Mouse (Mus musculus) E14TG2a.4 (cell line): ENCODE results near the gene Oas1g.

Experiments used
- H3K27me3 ChIP-seq: 2 replicates; pipeline ENCODE4 v1.6.1; 2014; ENCODE audit warnings: low read length, control low read depth; ENCODE audit not compliant: insufficient read depth
- H3K36me3 ChIP-seq: 2 replicates; pipeline ENCODE4 v1.6.1; 2014; ENCODE audit warnings: low read length, control low read depth; ENCODE audit not compliant: insufficient read depth
- H3K4me1 ChIP-seq: replicated peaks from 2 replicates; pipeline ENCODE4 v1.6.1; 2014; ENCODE audit warnings: low read depth, low read length, control low read depth
- H3K4me3 ChIP-seq: replicated peaks from 2 replicates; pipeline ENCODE4 v1.5.1; 2014; ENCODE audit warnings: mild to moderate bottlenecking, low read length
- H3K9me3 ChIP-seq: 2 replicates; pipeline ENCODE4 v1.6.1; 2014; ENCODE audit warnings: low read length, control low read depth
- CTCF ChIP-seq: conservative IDR thresholded peaks from 2 replicates; pipeline ENCODE4 v1.5.1; 2014; ENCODE audit warnings: low read length
- NANOG ChIP-seq: IDR thresholded peaks from 2 replicates; pipeline ENCODE4 v1.6.1; 2014; ENCODE audit warnings: borderline replicate concordance, low read length, mixed read lengths
- POU5F1 ChIP-seq: IDR thresholded peaks from 2 replicates; pipeline ENCODE4 v1.6.1; 2014; ENCODE audit warnings: low read length, borderline replicate concordance

Gene Oas1g

GRCm38 (mm10) chr5:120847067-120847466 is 40.3 kb downstream of the Oas1g start, which contains the start of gene Oas1f:
Gene Oas1f, plus strand, starts transcription at chr5:120847367.
- Histone ChIP-seq H3K9me3 (peaks cover 5% of the 10 kb centered on the region; the same call in 1 of the 2 replicates), H3K36me3 (no peaks in the 10 kb centered on the region), H3K4me3 (no peak within 1 kb of the TSS), H3K4me1 (peaks cover 13% of the 10 kb centered on the region), H3K27me3 (peaks cover 46% of the 10 kb centered on the region)
- no peak for TF ChIP-seq CTCF
- no peak for TF ChIP-seq POU5F1
- no peak for TF ChIP-seq NANOG

GRCm38 (mm10) chr5:120844713-120845112 is 42.7 kb downstream of the Oas1g start:
- Histone ChIP-seq H3K36me3 (no peaks in the 10 kb centered on the region), H3K27me3 (peaks cover 70% of the 10 kb centered on the region), H3K4me1 (peaks cover 3% of the 10 kb centered on the region), H3K4me3 (no peak overlapping the region), H3K9me3 (peaks cover 5% of the 10 kb centered on the region)
- TF ChIP-seq CTCF (no peak), POU5F1 (no peak), NANOG (no peak)

GRCm38 (mm10) chr5:120836731-120837585 is 50.5 kb downstream of the Oas1g start:
- Histone ChIP-seq H3K9me3 (peaks cover 28% of the 10 kb centered on the region), H3K27me3 (peaks cover 82% of the 10 kb centered on the region), H3K4me1 (peaks cover 4% of the 10 kb centered on the region; the same call in 1 of the 2 replicates), H3K36me3 (no peaks in the 10 kb centered on the region), H3K4me3 (no peak overlapping the region)
- TF ChIP-seq NANOG (no peak), CTCF (peak; percentile 96)

GRCm38 (mm10) chr5:120833335-120834280 is 53.8 kb downstream of the Oas1g start:
- H3K27me3 ChIP-seq: peaks cover 63% of the 10 kb centered on the region
- H3K9me3 ChIP-seq: peaks cover 49% of the 10 kb centered on the region
- no peak overlapping the region for H3K4me3 ChIP-seq
- H3K4me1 ChIP-seq: peaks cover 4% of the 10 kb centered on the region; the same call in 1 of the 2 replicates
- no peak; the same call in 1 of the 2 replicates for TF ChIP-seq POU5F1
- TF ChIP-seq NANOG: peak; percentile 94
- H3K36me3 ChIP-seq: no peaks in the 10 kb centered on the region

GRCm38 (mm10) chr5:120831031-120831430 is 56.4 kb downstream of the Oas1g start:
- Histone ChIP-seq H3K9me3 (peaks cover 49% of the 10 kb centered on the region), H3K27me3 (peaks cover 47% of the 10 kb centered on the region), H3K36me3 (no peaks in the 10 kb centered on the region), H3K4me3 (no peak overlapping the region), H3K4me1 (no peaks in the 10 kb centered on the region)
- TF ChIP-seq CTCF (no peak), NANOG (no peak), POU5F1 (no peak)
